Mouse (Mus musculus) urinary bladder, postnatal 25 days (tissue): ENCODE measurements around the gene Irx2.

Experiments used
- DNase-seq: peaks from one replicate; pipeline ENCODE4 v3.0.0; 2022; ENCODE audit warnings: low spot score

The Irx2 gene

DNA sequence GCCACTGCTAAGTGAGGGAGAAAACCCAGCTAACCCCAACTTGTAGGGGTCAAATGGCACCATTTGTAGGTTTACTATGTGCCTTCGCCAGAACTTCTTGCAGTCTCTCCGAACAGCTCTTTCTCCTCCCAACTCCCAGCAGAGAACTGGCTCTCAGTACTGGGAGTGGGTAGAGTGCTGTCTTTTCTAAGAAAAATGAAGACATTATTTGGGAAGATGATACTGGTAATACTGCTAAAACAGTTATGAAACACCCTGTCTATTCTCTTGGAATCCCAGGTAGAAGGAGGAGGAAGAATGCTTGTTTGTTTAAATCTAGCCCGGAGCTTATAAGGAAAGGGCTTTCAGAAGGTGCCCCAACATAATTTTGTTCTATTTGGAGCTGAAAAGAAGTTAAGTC, 8.9 kb downstream of the Irx2 start:
- no peak for DNase-seq

DNA sequence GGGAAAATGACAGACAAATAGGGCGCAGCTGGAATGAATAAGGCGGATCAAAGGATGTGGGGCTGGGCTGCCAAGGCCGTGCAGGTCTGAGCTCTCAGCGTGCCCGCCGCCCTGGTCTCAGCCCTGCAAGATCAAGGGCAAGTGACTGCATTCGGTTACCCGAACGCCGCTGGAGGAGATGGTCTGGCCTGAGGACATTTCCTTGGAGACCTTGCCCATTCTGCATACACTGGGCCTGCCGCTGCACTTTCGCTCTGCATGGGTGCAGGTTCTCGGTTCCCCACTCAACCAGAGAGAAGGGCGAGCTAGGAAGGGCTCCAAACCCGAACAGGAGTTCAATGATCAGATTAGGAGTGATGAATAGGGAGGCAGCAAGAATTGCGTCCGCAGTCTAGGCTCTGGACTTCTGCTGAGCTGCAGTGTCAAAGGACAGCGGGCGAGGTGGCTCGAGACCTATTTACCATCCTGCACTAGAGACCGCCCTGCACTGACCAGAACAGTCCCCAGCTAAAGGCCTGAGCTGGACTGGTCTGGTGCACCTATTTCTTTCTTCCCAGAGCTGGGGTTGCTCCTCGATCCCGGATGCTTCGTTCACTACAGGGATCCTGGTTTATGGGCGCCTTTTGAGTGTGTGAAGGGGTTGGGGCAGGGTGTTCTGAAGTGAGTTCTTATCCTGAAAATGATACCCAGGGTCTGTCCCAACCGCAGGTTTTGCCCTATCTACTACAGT, 9.9 kb downstream of the Irx2 start:
- DNase-seq, result no peak

DNA sequence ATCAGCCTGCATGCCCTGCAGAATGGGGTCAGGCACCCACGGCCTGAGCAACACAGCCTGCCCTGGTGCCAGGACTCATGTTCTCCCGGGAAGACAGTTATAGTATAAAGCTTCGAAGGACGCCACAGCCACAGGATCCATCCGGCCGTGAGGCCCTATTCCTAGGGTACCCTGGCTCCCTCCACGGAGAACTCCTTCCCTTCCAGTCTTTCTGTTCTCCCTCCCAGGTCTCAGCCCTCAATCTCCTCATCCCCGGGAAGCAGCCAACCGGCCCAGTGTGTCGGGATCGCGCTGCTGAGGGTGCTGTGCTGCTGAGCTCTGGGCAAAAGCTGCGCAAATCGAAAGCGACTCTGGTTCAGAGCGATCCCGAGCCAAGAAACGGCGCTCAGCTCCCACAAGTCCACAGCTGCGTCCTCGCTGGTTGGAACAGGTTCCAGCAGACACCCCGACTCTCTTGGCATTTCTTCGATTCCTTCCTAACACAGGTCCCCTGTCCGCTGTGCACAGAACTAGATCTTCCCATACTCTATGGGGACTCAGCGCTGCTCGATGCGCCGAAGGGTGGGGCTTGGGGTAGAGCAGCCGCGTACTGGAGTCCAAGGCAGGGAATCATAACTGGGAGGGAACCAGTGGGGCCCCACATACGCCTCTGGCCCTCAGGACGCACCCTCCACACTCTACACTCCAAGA, 11.0 kb downstream of the Irx2 start:
- DNase-seq, result peak; percentile 10

DNA sequence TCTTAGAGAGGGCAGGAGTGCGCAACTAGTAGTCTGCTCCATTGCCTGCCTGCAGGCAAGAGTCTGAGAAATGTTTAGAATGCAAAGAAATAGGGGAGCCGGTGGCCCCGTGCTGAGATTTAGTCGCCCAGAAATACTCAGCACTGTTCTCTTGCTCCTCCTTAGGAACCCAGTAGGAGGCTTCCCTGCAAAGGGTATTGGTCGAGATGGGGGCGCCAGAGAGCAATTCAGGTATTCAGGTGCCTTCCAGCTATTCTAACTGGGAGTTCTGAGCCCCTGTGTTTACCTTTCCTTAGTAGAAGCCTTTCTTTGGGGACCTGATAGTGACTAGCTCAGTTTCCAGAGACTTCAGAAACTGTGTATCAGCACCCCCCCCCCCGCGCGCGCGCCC, 11.5 kb downstream of the Irx2 start:
- peak; percentile 43 for DNase-seq

DNA sequence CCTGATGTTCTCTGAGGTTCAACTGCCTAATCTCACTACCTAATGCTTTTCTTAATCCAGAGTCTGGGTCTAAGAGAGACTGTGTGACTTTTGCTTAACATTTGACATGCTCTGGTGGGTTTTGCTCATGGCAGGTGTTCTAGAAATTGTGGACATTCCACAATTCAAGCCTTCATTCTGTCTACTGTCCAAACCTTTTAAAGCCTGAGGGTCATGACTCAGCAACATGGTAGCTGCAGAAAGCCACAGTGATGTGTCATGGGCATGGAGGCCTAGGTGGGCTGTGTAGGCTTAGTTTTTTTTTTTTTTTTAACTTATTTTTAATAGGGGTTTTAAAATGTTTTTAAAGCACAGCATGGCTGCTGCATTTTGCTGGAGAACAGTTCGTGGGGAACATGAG, 27.8 kb downstream of the Irx2 start:
- DNase-seq, result no peak

DNA sequence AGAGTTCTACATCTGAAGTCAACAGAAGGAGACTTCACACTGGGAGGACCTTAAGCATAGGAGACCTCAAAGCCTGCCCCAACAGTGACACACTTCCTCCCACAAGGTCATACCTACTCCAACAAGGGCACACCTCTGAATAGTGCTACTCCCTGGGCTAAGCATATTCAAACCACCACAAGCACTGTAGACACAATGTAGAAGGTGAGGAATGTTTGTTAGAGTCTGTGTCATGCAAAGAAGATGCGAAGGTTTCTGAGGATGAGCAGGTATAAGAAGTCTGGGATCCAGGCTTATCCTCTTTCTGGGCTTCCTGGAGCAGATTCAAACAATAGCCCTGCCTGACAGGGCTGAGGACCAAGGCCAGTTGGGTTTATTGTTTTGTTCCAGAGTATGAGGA, 47.2 kb downstream of the Irx2 start:
- DNase-seq, result no peak
